Mouse (Mus musculus) cortical plate, adult 2 months (tissue): ENCODE data around the gene Faf2. TPM values are rescaled to one million over a fixed set of nuclear protein-coding genes. Genes with fewer than 3 reads are reported as not detected.

Source experiments
- H3K27ac ChIP-seq: fragments of 200-500 bp; 2 replicates; pipeline ENCODE4 v1.5.1; 2012; ENCODE audit warnings: low read length, control low read depth, inconsistent platforms; ENCODE audit not compliant: insufficient read depth
- H3K4me1 ChIP-seq: fragments of 200-500 bp; 2 replicates; pipeline ENCODE4 v1.6.1; 2011; ENCODE audit warnings: low read length; ENCODE audit not compliant: control insufficient read depth, insufficient read depth
- H3K4me3 ChIP-seq: fragments of 200-500 bp; 2 replicates; pipeline ENCODE4 v1.5.1; 2011; ENCODE audit warnings: mild to moderate bottlenecking, low read length, control low read depth; ENCODE audit not compliant: insufficient read depth
- CTCF ChIP-seq: fragments of 200-500 bp; IDR thresholded peaks from 2 replicates; pipeline ENCODE4 v1.5.1; 2011; ENCODE audit warnings: mild to moderate bottlenecking, control low read depth, low read length; ENCODE audit not compliant: insufficient read depth; ENCODE audit errors: extremely low read depth
- POLR2A ChIP-seq: fragments of 200-500 bp; IDR thresholded peaks from 2 replicates; pipeline ENCODE4 v1.6.1; 2011; ENCODE audit warnings: mild to moderate bottlenecking, low read length, control low read depth; ENCODE audit not compliant: insufficient read depth; ENCODE audit errors: extremely low read depth
- polyA plus RNA-seq: library from polyadenylated mRNA; depleted of rRNA; stranded (reverse); fragments of >200 nt; gene quantifications from 2 replicates; pipeline ENCODE4 v1.2.3, GENCODE M21; 2012; rRNA removed

Gene Faf2
- polyA plus RNA-seq, 1 experiment, result 30.7 TPM

DNA sequence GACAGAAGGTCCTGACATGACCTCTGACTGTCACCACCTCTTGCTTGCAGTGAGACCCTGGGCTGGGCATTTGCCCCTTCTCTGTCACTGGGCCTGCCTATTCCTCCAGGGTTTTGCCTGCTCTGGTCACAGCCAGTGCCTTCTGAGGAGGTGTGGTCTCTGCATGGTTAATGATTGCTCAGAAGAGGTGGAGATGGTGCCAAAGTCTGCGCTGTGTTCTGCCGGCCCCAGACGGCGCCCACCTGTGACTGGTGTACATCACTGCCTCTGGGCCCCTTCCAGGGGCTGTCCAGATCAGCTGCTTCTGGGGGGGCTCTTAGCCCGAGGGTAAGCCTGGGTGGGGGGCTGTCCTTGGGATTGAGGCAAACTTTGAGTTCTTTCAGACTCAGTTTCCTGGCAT, 79.7 kb downstream of the Faf2 start, which contains the start of gene Cdhr2:
Gene Cdhr2 (plus strand): TSS at position 219 of the 400 bp plus-strand sequence.
- H3K4me3 ChIP-seq, result no peak within 1 kb of the TSS
- no peak within 1 kb of the TSS for H3K27ac ChIP-seq
- no peaks in the 10 kb centered on the region for H3K4me1 ChIP-seq
- TF ChIP-seq CTCF, result no peak
- no peak for TF ChIP-seq POLR2A

GRCm38 (mm10) chr13:54702507-54702906, 80.9 kb downstream of the Faf2 start:
- TF ChIP-seq CTCF, result no peak
- TF ChIP-seq POLR2A, result no peak
- Histone ChIP-seq H3K4me1 (no peaks in the 10 kb centered on the region), H3K4me3 (no peak overlapping the region), H3K27ac (no peak overlapping the region)

GRCm38 (mm10) chr13:54704890-54705289, 83.3 kb downstream of the Faf2 start:
- TF ChIP-seq CTCF (no peak), POLR2A (no peak)
- Histone ChIP-seq H3K27ac (no peak overlapping the region), H3K4me1 (no peaks in the 10 kb centered on the region), H3K4me3 (no peak overlapping the region)

- no peak overlapping the region for H3K4me3 ChIP-seq
- TF ChIP-seq POLR2A (no peak), CTCF (no peak)
- no peak overlapping the region for H3K27ac ChIP-seq
- no peaks in the 10 kb centered on the region for H3K4me1 ChIP-seq
These were observed 89.3 kb downstream of the Faf2 start for GRCm38 (mm10) chr13:54710866-54711265.

Other genes starting within 250 kb of the Faf2 start
- 24.5 and 24.7 TPM in 2 replicates for gene Thoc3, start 152.9 kb upstream of the Faf2 start, polyA plus RNA-seq
- gene Simc1, start 118.0 kb upstream of the Faf2 start, polyA plus RNA-seq, result 18.8 and 19.7 TPM in 2 replicates
- gene 4833439L19Rik, start 56.3 kb upstream of the Faf2 start, polyA plus RNA-seq, result 173 and 181 TPM in 2 replicates
- 20.1 and 20.4 TPM in 2 replicates for gene Arl10, start 46.8 kb upstream of the Faf2 start, polyA plus RNA-seq
- gene Nop16, start 31.7 kb upstream of the Faf2 start, polyA plus RNA-seq, result 25.4 and 26.0 TPM in 2 replicates
- 238 and 245 TPM in 2 replicates for gene Higd2a, start 31.6 kb upstream of the Faf2 start, polyA plus RNA-seq
- gene Cltb, start 10.4 kb upstream of the Faf2 start, polyA plus RNA-seq, result 284 and 289 TPM in 2 replicates
- gene Rnf44, start 72.1 kb downstream of the Faf2 start, polyA plus RNA-seq, result 129 and 131 TPM in 2 replicates
- 0.25 and 0.29 TPM in 2 replicates for gene Cdhr2, start 79.7 kb downstream of the Faf2 start, polyA plus RNA-seq
- 57.2 and 62.1 TPM in 2 replicates for gene Gprin1, start 128.1 kb downstream of the Faf2 start, polyA plus RNA-seq
- gene Sncb, start 144.8 kb downstream of the Faf2 start, polyA plus RNA-seq, result 734 and 773 TPM in 2 replicates
- gene Eif4e1b, start 162.2 kb downstream of the Faf2 start, polyA plus RNA-seq, result not detected in 2 replicates
- gene Tspan17, start 167.6 kb downstream of the Faf2 start, polyA plus RNA-seq, result 75.7 and 78.9 TPM in 2 replicates